Mouse (Mus musculus) G1E (cell line): ENCODE measurements around the gene Hoxd8.

ENCODE experiments used
- CTCF ChIP-seq: IDR thresholded peaks from 2 replicates; pipeline ENCODE4 v1.5.1; 2012; ENCODE audit warnings: low read depth, low read length, inconsistent platforms, mixed read lengths
- GATA1 ChIP-seq: IDR thresholded peaks from 2 replicates; pipeline ENCODE4 v1.6.1; 2012; ENCODE audit warnings: borderline replicate concordance, low read length, inconsistent platforms, mixed read lengths
- GATA2 ChIP-seq: IDR thresholded peaks from 2 replicates; pipeline ENCODE4 v1.6.1; 2012; ENCODE audit warnings: low read depth, low read length, inconsistent platforms, borderline replicate concordance
- TAL1 ChIP-seq: conservative IDR thresholded peaks from 2 replicates; pipeline ENCODE4 v1.6.1; 2012; ENCODE audit warnings: low read depth, low read length, inconsistent platforms, mixed read lengths

GRCm38 (mm10) chr2:74658667-74659371 is 45.6 kb upstream of the Hoxd8 start:
- TF ChIP-seq CTCF (no peak), GATA1 (no peak), GATA2 (no peak), TAL1 (no peak)
